Mouse (Mus musculus): ENCODE data around the gene Spib. TPM values are rescaled to one million over a fixed set of nuclear protein-coding genes. Genes with fewer than 3 reads are reported as not detected.

Gene Spib
- polyA plus RNA-seq, 1 experiment from 2014 or later = not detected

DNA sequence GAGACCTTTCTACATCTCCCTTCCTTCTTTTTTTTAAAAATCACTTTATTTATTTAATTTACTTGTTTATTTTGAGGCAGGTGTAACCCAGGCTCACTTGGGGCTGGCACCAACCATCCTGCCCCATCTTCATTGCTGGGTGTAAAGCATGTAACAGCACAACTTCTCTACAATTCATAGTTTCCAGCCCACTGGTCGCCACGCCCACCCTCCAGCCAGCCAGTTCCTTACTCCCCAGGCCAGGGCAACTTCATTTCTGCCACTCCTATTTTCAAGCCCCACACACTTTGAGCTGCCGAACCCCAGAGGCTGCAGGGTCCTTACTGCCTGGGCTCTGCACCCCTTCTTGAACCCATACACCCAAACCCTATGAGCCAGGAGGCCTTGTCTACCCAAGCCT is 10.9 kb downstream of the Spib start:
- Histone ChIP-seq H3K27me3 (peaks cover 65% of the 10 kb centered on the region), H3K4me2 (replicated peaks) (no peak overlapping the region), H3K9ac (replicated peaks) (no peak overlapping the region), H3K4me3 (no peak overlapping the region), H3K36me3 (no peaks in the 10 kb centered on the region), H3K27ac (replicated peaks) (no peak overlapping the region), H3K4me1 (peaks cover 6% of the 10 kb centered on the region; the same call in 1 of the 2 replicates), H3K9me3 (no peaks in the 10 kb centered on the region)
- no peak for ATAC-seq (ENCODE audit: low FRiP score, low read depth)
- 64% methylated on average over 3 of the region's 3 CpGs for WGBS

GRCm38 (mm10) chr7:44519240-44519913 is 12.5 kb downstream of the Spib start:
- 71% methylated on average over 9 of the region's 9 CpGs for WGBS
- Histone ChIP-seq H3K27me3 (peaks cover 63% of the 10 kb centered on the region), H3K4me1 (no peaks in the 10 kb centered on the region), H3K27ac (replicated peaks) (no peak overlapping the region), H3K4me3 (no peak overlapping the region), H3K4me2 (replicated peaks) (no peak overlapping the region), H3K9ac (replicated peaks) (no peak overlapping the region), H3K9me3 (no peaks in the 10 kb centered on the region), H3K36me3 (no peaks in the 10 kb centered on the region)
- no peak for ATAC-seq (ENCODE audit: low FRiP score, low read depth)

- H3K9me3 ChIP-seq = no peaks in the 10 kb centered on the region
- H3K9ac ChIP-seq (replicated peaks) = no peak overlapping the region
- peaks cover 32% of the 10 kb centered on the region for H3K27me3 ChIP-seq
- ATAC-seq (ENCODE audit: low FRiP score, low read depth) = no peak
- H3K4me2 ChIP-seq (replicated peaks) = no peak overlapping the region
- H3K36me3 ChIP-seq = no peaks in the 10 kb centered on the region
- H3K27ac ChIP-seq (replicated peaks) = no peak overlapping the region
- no peak overlapping the region for H3K4me3 ChIP-seq
- H3K4me1 ChIP-seq = no peaks in the 10 kb centered on the region
Observed at GRCm38 (mm10) chr7:44507491-44507890, 24.4 kb downstream of the Spib start.

DNA sequence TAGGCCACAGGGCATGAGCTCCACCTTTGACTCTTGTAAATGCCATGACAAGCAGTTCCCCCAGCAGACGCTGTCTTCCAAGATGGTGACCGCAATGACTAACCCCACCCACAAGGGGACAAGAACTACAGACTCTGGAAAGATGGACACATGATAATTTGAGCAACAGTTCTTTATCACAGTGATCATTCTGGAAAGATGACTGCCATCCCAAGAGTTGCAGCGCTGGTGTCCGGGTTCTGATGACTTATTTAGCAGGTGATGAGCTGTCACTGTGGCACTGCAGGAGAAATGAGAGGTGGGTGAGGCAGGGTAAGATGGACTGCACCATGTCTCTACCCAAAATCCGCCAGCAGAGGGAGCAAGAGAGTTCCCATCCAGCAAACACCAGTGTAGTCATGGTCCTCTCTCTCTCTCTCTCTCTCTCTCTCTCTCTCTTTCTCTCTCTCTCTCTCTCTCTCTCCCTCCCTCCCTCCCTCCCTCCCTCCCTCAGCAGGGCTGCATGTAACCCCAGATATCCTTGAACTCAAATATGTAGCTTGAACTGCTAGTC is 30.2 kb downstream of the Spib start:
- Histone ChIP-seq H3K36me3 (no peaks in the 10 kb centered on the region), H3K27ac (replicated peaks) (no peak overlapping the region)
- 45% methylated on average over 5 of the region's 5 CpGs for WGBS

DNA sequence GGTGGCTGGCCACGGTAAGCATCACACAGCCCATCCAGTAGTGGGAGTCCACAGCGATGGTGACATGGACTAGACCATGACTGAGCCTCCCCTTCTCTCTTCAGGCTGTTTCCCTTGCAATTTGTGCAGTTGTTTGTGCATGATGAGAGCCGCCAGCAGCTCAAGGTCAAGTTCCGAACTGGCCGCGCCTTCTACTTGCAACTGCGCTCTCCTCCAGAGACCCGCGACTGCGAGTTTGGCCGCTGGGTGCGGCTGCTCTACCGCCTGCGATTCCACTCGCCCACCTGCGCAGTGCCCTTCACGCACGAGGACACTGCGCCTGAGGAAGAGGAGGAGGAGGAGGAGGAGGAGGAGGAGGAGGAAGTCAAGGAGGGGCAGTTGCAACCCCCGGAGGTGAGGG is 31.8 kb downstream of the Spib start:
- Histone ChIP-seq H3K27ac (replicated peaks) (no peak overlapping the region), H3K4me3 (no peak overlapping the region), H3K9ac (replicated peaks) (no peak overlapping the region), H3K4me1 (peaks cover 14% of the 10 kb centered on the region), H3K27me3 (peaks cover 24% of the 10 kb centered on the region), H3K4me2 (replicated peaks) (no peak overlapping the region), H3K36me3 (no peaks in the 10 kb centered on the region), H3K9me3 (no peaks in the 10 kb centered on the region)
- no peak for ATAC-seq (ENCODE audit: low FRiP score, low read depth)
- 73% methylated on average over 20 of the region's 20 CpGs for WGBS

More for the DNA sequence above, 30.2 kb downstream of the Spib start:
- Histone ChIP-seq H3K4me3 (no peak overlapping the region), H3K9ac (replicated peaks) (no peak overlapping the region), H3K4me2 (replicated peaks) (no peak overlapping the region), H3K4me1 (peaks cover 6% of the 10 kb centered on the region), H3K27me3 (peaks cover 24% of the 10 kb centered on the region), H3K9me3 (no peaks in the 10 kb centered on the region)
- ATAC-seq (ENCODE audit: low FRiP score, low read depth) = peak; percentile 53

- WGBS = 79% methylated on average over 1 of the region's 1 CpGs
- Histone ChIP-seq H3K27me3 (peaks cover 24% of the 10 kb centered on the region), H3K4me3 (no peak overlapping the region), H3K27ac (replicated peaks) (no peak overlapping the region), H3K4me1 (peaks cover 24% of the 10 kb centered on the region), H3K36me3 (0 out of 2 replicates have a peak, but pooled peaks cover 5% of the 10 kb centered on the region), H3K9me3 (no peaks in the 10 kb centered on the region), H3K4me2 (replicated peaks) (no peak overlapping the region), H3K9ac (replicated peaks) (no peak overlapping the region)
- no peak for ATAC-seq (ENCODE audit: low FRiP score, low read depth)
Observed at GRCm38 (mm10) chr7:44498922-44499321, 32.9 kb downstream of the Spib start.

GRCm38 (mm10) chr7:44497361-44498055 is 34.4 kb downstream of the Spib start:
- H3K9me3 ChIP-seq = no peaks in the 10 kb centered on the region
- no peak overlapping the region for H3K9ac ChIP-seq (replicated peaks)
- H3K27me3 ChIP-seq = peaks cover 24% of the 10 kb centered on the region
- H3K36me3 ChIP-seq = peaks cover 14% of the 10 kb centered on the region
- no peak for ATAC-seq (ENCODE audit: low FRiP score, low read depth)
- 84% methylated on average over 10 of the region's 10 CpGs for WGBS
- peaks cover 24% of the 10 kb centered on the region for H3K4me1 ChIP-seq
- peak overlapping the region; percentile 83 for H3K4me2 ChIP-seq (replicated peaks)
- peak overlapping the region; percentile 80 for H3K4me3 ChIP-seq
- H3K27ac ChIP-seq (replicated peaks) = no peak overlapping the region

GRCm38 (mm10) chr7:44496771-44497109 is 35.1 kb downstream of the Spib start:
- H3K4me1 ChIP-seq = peaks cover 24% of the 10 kb centered on the region
- under 1% methylated on average over 26 of the region's 26 CpGs for WGBS
- ATAC-seq (ENCODE audit: low FRiP score, low read depth) = no peak

DNA sequence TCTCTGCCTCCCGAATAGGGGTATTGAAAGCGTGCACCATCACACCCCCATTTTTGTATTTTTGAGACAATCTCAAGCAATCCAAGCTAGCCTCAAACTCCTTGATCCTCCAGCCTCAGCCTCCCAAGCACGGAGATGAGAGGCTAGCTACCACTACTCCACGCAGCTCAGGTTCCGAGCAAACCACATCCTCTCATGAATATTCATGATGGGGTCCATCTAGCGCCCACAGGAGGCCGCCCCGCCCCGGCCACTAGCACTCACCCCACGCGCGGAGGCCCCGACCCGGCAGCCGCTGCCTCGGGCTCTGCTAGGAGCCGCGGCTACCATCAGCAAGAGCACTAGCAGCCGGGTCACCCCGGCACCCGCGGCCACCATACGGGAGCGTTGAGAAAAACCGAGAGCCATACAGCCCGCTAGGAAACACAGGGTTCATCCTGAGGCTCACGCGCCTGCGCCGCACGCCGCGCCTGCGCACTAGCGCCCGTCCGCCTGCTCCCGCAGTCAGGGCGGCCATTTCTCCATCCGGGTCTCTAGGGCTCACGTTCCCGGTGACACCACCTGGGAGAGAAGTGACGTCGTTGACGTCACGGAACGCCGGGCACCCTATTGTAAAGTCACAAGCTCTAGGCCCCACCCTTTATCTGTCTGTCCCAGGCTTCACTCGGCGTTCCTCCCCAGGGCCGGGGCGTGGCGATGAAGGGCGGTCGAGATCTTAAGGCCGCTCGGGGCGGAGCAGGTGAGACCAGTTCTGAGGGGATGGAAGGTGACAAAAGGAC is 35.7 kb downstream of the Spib start, which contains the start of the genes Emc10 and Fam71e1:
Gene Emc10 (minus strand): TSS at position 538 of the 779 bp plus-strand sequence.
Gene Fam71e1 (plus strand): TSS at position 590 of the 779 bp plus-strand sequence.
- Histone ChIP-seq H3K36me3 (peaks cover 27% of the 10 kb centered on the region), H3K27me3 (peaks cover 24% of the 10 kb centered on the region), H3K4me3 (peak within 1 kb of the TSS; percentile 80), H3K9ac (replicated peaks) (peak within 1 kb of the TSS; percentile 88), H3K9me3 (no peaks in the 10 kb centered on the region), H3K4me1 (peaks cover 24% of the 10 kb centered on the region), H3K27ac (replicated peaks) (peak within 1 kb of the TSS; percentile 97), H3K4me2 (replicated peaks) (peak within 1 kb of the TSS; percentile 83)
- 1% methylated on average over 58 of the region's 58 CpGs for WGBS
- peak; percentile 96 for ATAC-seq (ENCODE audit: low FRiP score, low read depth)

More at GRCm38 (mm10) chr7:44496771-44497109, 35.1 kb downstream of the Spib start:
- peak overlapping the region; percentile 83 for H3K4me2 ChIP-seq (replicated peaks)
- H3K36me3 ChIP-seq = peaks cover 22% of the 10 kb centered on the region
- H3K27me3 ChIP-seq = peaks cover 24% of the 10 kb centered on the region
- peak overlapping the region; percentile 97 for H3K27ac ChIP-seq (replicated peaks)
- H3K9ac ChIP-seq (replicated peaks) = peak overlapping the region; percentile 88
- no peaks in the 10 kb centered on the region for H3K9me3 ChIP-seq
- peak overlapping the region; percentile 80 for H3K4me3 ChIP-seq

DNA sequence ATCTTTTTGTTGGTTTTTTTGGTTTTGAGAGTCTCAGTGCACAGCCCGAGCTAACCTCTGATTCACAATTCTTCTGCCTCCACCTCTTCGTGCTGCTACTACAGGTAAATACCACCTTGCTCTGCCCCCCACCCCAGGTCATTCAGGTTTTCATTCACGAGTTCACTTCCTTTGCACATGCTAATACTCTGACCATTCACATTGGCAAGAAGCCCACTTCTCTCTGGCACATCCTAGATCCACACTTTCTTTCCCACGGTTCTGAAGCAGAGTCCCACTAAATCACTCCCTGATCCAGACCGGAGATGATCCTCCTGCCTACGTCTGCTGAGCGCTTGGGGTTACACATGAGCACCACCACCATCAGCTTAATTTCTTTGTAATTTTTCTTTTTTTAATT is 36.8 kb downstream of the Spib start:
- H3K36me3 ChIP-seq = peaks cover 38% of the 10 kb centered on the region
- no peak for ATAC-seq (ENCODE audit: low FRiP score, low read depth)
- H3K9me3 ChIP-seq = no peaks in the 10 kb centered on the region
- peak overlapping the region; percentile 88; the same call in 1 of the 2 replicates for H3K9ac ChIP-seq (replicated peaks)
- peaks cover 24% of the 10 kb centered on the region for H3K4me1 ChIP-seq
- H3K4me3 ChIP-seq = peak overlapping the region; percentile 80; the same call in 1 of the 2 replicates
- peak overlapping the region; percentile 83 for H3K4me2 ChIP-seq (replicated peaks)
- peaks cover 20% of the 10 kb centered on the region for H3K27me3 ChIP-seq
- 92% methylated on average over 7 of the region's 7 CpGs for WGBS
- no peak overlapping the region for H3K27ac ChIP-seq (replicated peaks)

DNA sequence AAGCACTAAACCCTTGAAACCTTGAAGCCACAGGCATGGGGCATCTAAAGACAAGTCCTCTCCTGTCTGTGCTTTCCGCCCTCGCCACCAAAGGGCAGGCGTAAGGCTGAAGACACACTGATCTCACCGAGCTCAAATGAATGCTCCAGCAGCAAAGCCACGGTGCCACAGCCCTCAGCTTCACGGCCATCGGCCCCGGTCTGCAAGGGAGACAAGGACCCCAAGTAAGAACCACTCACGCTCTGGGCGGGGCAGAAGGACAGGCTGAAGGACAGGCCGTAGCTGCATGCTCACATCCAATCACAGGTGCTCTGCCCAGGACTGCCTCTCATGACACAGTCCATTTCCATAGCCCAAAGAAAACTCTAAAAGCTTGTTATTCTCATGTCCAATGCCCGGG is 37.2 kb downstream of the Spib start:
- H3K4me3 ChIP-seq = peak overlapping the region; percentile 9; the same call in 1 of the 2 replicates
- H3K27me3 ChIP-seq = peaks cover 16% of the 10 kb centered on the region
- WGBS = 93% methylated on average over 12 of the region's 12 CpGs
- H3K27ac ChIP-seq (replicated peaks) = no peak overlapping the region
- no peak for ATAC-seq (ENCODE audit: low FRiP score, low read depth)
- H3K9ac ChIP-seq (replicated peaks) = no peak overlapping the region
- no peak overlapping the region; the same call in 1 of the 2 replicates for H3K4me2 ChIP-seq (replicated peaks)
- peaks cover 24% of the 10 kb centered on the region for H3K4me1 ChIP-seq
- H3K9me3 ChIP-seq = no peaks in the 10 kb centered on the region
- peaks cover 42% of the 10 kb centered on the region for H3K36me3 ChIP-seq

All from midbrain, embryonic 12.5 days (tissue).